Mouse (Mus musculus): Measurements from ENCODE around the gene Rsbn1l. TPM values are rescaled to one million over a fixed set of nuclear protein-coding genes. Genes with fewer than 3 reads are reported as not detected.

Rsbn1l gene
- polyA plus RNA-seq, 1 experiment from 2014 or later: 3.7 TPM

DNA sequence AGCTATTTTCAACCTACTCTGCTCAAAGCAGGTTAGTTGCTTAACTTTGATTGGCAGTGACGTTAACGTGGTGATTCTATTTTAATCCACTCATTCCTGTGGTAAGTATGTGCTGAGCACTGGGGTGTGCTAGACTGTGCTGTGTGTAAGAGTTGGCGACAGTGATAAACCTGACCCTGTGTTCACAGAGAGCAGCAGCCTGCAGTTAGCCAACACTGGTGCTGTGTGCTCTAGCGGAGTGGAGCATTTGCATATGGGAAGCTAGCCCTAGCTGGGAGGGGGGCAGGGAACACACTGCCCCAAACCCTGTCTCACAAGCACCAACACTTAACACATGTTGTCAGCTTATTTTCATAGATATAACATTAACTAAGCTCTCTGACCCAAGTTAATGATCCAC, 11.7 kb upstream of the Rsbn1l start:
- 38% methylated on average over 4 of the region's 4 CpGs for WGBS
- no peak for ATAC-seq
- TF ChIP-seq CTCF (IDR thresholded peaks at IDR 0.05; ENCODE audit: low read depth): no peak

DNA sequence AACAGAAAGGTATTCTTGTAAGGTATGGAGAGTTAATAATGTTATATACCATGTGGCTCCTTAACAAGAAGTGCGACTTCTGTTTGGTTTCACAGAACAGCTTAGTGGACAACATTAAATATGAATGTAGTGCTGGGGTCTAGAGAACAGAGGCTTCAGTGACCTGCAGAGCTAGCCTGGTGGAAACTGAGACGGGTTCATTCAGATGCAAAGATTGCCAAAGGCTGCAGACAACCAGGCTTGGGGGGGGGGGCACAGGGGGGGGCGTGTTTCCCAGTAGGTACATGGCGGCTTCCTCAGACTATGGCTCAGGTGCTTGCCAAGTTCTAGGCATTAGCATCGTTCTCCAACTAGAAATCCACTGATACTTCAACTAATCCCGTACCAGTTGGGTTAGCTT, 8.2 kb upstream of the Rsbn1l start:
- no peak for ATAC-seq
- H3K9ac ChIP-seq (ENCODE audit: low read depth, low read length): no peak overlapping the region
- TF ChIP-seq CTCF (IDR thresholded peaks at IDR 0.05; ENCODE audit: low read depth): no peak
- no peak overlapping the region for H3K4me3 ChIP-seq (ENCODE audit: low read depth, low read length)
- WGBS: 86% methylated on average over 6 of the region's 6 CpGs
- no peak overlapping the region for H3K27ac ChIP-seq (ENCODE audit: low read depth, low read length)
- no peaks in the 10 kb centered on the region for H3K9me3 ChIP-seq (ENCODE audit: control insufficient read depth)
- no peaks in the 10 kb centered on the region for H3K36me3 ChIP-seq (ENCODE audit: control insufficient read depth, insufficient read depth)
- no peak overlapping the region for H3K4me2 ChIP-seq (replicated peaks; ENCODE audit: low read depth)
- no peaks in the 10 kb centered on the region for H3K27me3 ChIP-seq (replicated peaks; ENCODE audit: control insufficient read depth, insufficient read depth, low read length)
- H3K4me1 ChIP-seq (replicated peaks; ENCODE audit: control insufficient read depth, insufficient read depth, low read length): no peaks in the 10 kb centered on the region

More for the DNA sequence above, 11.7 kb upstream of the Rsbn1l start:
- Histone ChIP-seq H3K27ac (ENCODE audit: low read depth, low read length) (no peak overlapping the region), H3K27me3 (replicated peaks; ENCODE audit: control insufficient read depth, insufficient read depth, low read length) (no peaks in the 10 kb centered on the region), H3K4me3 (ENCODE audit: low read depth, low read length) (no peak overlapping the region), H3K4me2 (replicated peaks; ENCODE audit: low read depth) (no peak overlapping the region), H3K9ac (ENCODE audit: low read depth, low read length) (no peak overlapping the region), H3K4me1 (replicated peaks; ENCODE audit: control insufficient read depth, insufficient read depth, low read length) (no peaks in the 10 kb centered on the region), H3K9me3 (ENCODE audit: control insufficient read depth) (no peaks in the 10 kb centered on the region), H3K36me3 (ENCODE audit: control insufficient read depth, insufficient read depth) (no peaks in the 10 kb centered on the region)

DNA sequence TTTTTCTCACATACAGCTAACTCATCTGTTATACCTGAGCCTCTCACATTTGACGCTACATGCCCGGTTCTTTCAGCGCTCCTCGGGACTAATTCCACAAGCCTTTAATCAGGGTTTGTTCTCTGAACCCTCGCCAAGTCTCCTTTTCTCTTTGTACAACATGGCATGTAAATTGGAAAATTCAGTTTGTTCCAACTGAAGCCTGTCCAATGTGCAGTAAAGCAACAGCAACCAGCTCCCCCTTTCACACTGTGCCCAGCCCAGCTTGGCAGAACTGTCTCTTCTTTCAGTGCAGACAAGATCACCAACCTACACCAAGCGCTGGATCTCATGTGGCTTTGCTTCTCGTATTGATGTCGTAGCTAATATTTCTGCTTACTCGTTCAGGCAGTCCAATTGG, 7.1 kb upstream of the Rsbn1l start:
- no peak for TF ChIP-seq CTCF (IDR thresholded peaks at IDR 0.05; ENCODE audit: low read depth)
- H3K27ac ChIP-seq (ENCODE audit: low read depth, low read length): no peak overlapping the region
- no peaks in the 10 kb centered on the region for H3K9me3 ChIP-seq (ENCODE audit: control insufficient read depth)
- H3K4me2 ChIP-seq (replicated peaks; ENCODE audit: low read depth): no peak overlapping the region
- H3K4me1 ChIP-seq (replicated peaks; ENCODE audit: control insufficient read depth, insufficient read depth, low read length): no peaks in the 10 kb centered on the region
- no peak overlapping the region for H3K9ac ChIP-seq (ENCODE audit: low read depth, low read length)
- H3K4me3 ChIP-seq (ENCODE audit: low read depth, low read length): no peak overlapping the region
- H3K27me3 ChIP-seq (replicated peaks; ENCODE audit: control insufficient read depth, insufficient read depth, low read length): no peaks in the 10 kb centered on the region
- ATAC-seq: no peak
- no peaks in the 10 kb centered on the region for H3K36me3 ChIP-seq (ENCODE audit: control insufficient read depth, insufficient read depth)
- 92% methylated on average over 9 of the region's 9 CpGs for WGBS

DNA sequence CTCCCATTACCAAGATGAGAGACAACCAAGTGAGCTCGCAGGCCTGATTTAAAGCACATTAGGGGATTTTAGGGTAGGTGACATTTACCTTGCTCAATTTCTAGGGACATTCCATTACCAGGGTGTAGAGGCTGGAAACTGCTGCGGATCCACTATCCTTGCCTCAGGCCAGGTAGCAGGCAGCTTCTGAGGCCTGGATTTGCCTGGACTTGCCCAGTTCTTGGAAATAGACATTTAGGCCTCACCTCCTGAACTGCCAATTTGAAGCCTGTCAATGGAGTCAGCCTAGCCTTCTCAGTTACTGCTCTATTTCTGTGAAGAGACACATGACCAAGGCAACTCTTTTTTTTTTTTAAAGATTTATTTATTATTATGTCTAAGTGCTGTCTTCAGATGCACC, 4.7 kb upstream of the Rsbn1l start:
- H3K9ac ChIP-seq (ENCODE audit: low read depth, low read length): no peak overlapping the region
- no peak overlapping the region for H3K4me3 ChIP-seq (ENCODE audit: low read depth, low read length)
- H3K4me1 ChIP-seq (replicated peaks; ENCODE audit: control insufficient read depth, insufficient read depth, low read length): no peaks in the 10 kb centered on the region
- no peaks in the 10 kb centered on the region for H3K36me3 ChIP-seq (ENCODE audit: control insufficient read depth, insufficient read depth)
- H3K27me3 ChIP-seq (replicated peaks; ENCODE audit: control insufficient read depth, insufficient read depth, low read length): no peaks in the 10 kb centered on the region
- H3K27ac ChIP-seq (ENCODE audit: low read depth, low read length): no peak overlapping the region
- no peak overlapping the region for H3K4me2 ChIP-seq (replicated peaks; ENCODE audit: low read depth)
- ATAC-seq: no peak
- 96% methylated on average over 2 of the region's 2 CpGs for WGBS
- no peak for TF ChIP-seq CTCF (IDR thresholded peaks at IDR 0.05; ENCODE audit: low read depth)
- no peaks in the 10 kb centered on the region for H3K9me3 ChIP-seq (ENCODE audit: control insufficient read depth)

DNA sequence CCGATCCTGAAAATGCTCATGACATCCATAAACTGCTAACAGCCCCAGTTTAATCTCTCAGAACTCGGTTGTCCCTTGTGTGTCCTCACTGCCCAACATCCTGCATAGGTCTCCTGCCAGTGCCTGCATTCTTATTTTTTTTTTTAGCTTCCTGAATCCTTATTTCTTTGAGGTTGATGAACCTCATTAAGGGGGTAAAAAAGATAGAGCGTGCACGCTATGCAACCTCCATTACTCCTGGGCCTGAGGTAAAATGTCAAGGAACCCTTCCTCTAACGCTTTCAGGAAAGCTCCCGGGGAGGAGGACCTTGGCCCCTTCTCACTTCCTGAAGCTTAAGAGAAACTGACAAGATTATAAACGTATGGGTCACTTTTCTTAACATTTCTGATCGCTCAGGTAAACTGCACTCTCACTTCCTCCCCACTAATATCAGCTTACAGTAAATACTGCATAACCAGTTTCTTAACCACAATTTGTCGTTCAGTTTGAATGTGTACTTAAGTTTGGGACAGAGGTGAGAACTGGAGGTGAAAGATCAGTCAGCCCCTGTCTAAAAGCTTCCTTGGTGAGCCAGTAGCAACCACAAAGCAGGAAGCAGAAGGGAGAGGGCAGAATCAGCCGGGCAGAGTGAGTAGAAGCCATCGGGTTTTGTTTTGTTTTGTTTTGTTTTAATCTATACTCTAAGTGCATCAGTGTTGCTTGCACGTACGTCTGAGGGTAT, 923 bp downstream of the Rsbn1l start:
- WGBS: 39% methylated on average over 13 of the region's 13 CpGs
- no peak for ATAC-seq
- H3K27ac ChIP-seq (ENCODE audit: low read depth, low read length): no peak overlapping the region; the same call in 1 of the 2 replicates
- no peaks in the 10 kb centered on the region for H3K9me3 ChIP-seq (ENCODE audit: control insufficient read depth)
- no peak overlapping the region for H3K4me3 ChIP-seq (ENCODE audit: low read depth, low read length)
- TF ChIP-seq CTCF (IDR thresholded peaks at IDR 0.05; ENCODE audit: low read depth): no peak
- H3K9ac ChIP-seq (ENCODE audit: low read depth, low read length): no peak overlapping the region
- no peaks in the 10 kb centered on the region for H3K4me1 ChIP-seq (replicated peaks; ENCODE audit: control insufficient read depth, insufficient read depth, low read length)
- H3K4me2 ChIP-seq (replicated peaks; ENCODE audit: low read depth): peak overlapping the region; percentile 35
- H3K36me3 ChIP-seq (ENCODE audit: control insufficient read depth, insufficient read depth): no peaks in the 10 kb centered on the region; the same call in 1 of the 2 replicates
- no peaks in the 10 kb centered on the region for H3K27me3 ChIP-seq (replicated peaks; ENCODE audit: control insufficient read depth, insufficient read depth, low read length)

DNA sequence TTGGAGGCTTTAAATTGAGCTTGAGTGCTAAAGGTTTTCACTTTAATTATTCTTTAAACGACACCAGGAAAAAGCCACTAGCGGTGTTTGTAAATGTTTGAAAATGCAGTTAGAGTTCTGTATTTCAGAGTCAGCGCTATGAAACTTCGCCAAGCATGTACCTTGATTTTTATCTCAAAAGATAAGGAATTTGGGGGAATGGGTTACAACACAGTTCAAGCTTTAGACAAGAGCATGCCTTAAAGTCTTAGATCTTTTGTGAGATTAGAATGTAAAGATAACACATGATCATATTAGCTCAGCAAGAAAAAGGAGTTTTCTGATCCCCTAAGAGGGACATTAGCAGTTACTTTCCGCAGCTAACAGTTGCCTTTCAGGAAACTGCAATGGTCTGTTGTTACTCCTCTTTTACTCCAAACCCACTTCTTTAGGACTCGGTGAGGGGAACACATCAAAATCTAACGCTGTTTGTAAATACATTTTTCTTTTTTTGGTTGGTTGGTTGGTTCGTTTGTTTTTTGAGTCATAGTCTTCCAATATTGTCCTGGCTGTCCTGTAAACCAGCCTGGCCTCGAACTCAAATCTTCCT, 3.8 kb downstream of the Rsbn1l start:
- Histone ChIP-seq H3K9ac (ENCODE audit: low read depth, low read length) (peak overlapping the region; percentile 96; the same call in 1 of the 2 replicates), H3K36me3 (ENCODE audit: control insufficient read depth, insufficient read depth) (no peaks in the 10 kb centered on the region; the same call in 1 of the 2 replicates), H3K27ac (ENCODE audit: low read depth, low read length) (peak overlapping the region; percentile 98), H3K4me1 (replicated peaks; ENCODE audit: control insufficient read depth, insufficient read depth, low read length) (0 out of 2 replicates have a peak, but pooled peaks cover 8% of the 10 kb centered on the region), H3K27me3 (replicated peaks; ENCODE audit: control insufficient read depth, insufficient read depth, low read length) (no peaks in the 10 kb centered on the region), H3K4me3 (ENCODE audit: low read depth, low read length) (peak overlapping the region; percentile 99), H3K4me2 (replicated peaks; ENCODE audit: low read depth) (peak overlapping the region; percentile 68), H3K9me3 (ENCODE audit: control insufficient read depth) (no peaks in the 10 kb centered on the region)
- ATAC-seq: no peak
- WGBS: 19% methylated on average over 9 of the region's 9 CpGs
- no peak for TF ChIP-seq CTCF (IDR thresholded peaks at IDR 0.05; ENCODE audit: low read depth)
